Mouse (Mus musculus) spleen, embryonic (tissue): ENCODE results near the gene Adam10.

ENCODE experiments used
- CTCF ChIA-PET: fragments of 350-600 bp; sonication (Branson Sonifier 250); formaldehyde crosslinking; loops from one replicate; lab custom pipeline; 2022; lab: Charles Lee

The Adam10 gene

GRCm38 (mm10) chr9:70671772-70672579, 6.8 kb upstream of the Adam10 start:
- CTCF ChIA-PET, result interaction anchor here (0.6 kb wide), 1 partner anchor 260 kb away, joined by 22 read pairs; no protein-coding TSS in a partner anchor

DNA sequence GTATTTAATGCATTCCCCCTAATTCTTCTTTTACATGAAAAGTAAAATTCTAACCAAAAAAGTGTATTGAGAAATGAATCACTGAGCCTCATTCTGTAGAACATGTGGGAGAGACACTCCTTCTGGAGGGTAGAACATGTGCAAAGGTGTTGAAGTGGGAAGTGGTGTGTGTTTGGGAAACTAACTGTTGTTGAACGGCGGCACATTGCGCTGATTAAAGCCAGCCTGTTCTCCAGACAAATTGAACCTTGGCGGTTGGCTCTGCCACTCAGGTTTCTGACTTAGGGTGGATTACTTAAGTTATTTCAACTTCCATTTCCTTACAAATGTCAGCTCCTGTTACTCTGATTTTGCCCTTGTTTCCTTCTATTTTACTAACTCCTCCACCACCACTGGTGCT, 5.1 kb upstream of the Adam10 start:
- CTCF ChIA-PET, result no interaction called here

GRCm38 (mm10) chr9:70675117-70675516, 3.7 kb upstream of the Adam10 start:
- CTCF ChIA-PET, result no interaction called here

- CTCF ChIA-PET, result no interaction called here
These were observed 2.8 kb upstream of the Adam10 start for GRCm38 (mm10) chr9:70675961-70676360.

DNA sequence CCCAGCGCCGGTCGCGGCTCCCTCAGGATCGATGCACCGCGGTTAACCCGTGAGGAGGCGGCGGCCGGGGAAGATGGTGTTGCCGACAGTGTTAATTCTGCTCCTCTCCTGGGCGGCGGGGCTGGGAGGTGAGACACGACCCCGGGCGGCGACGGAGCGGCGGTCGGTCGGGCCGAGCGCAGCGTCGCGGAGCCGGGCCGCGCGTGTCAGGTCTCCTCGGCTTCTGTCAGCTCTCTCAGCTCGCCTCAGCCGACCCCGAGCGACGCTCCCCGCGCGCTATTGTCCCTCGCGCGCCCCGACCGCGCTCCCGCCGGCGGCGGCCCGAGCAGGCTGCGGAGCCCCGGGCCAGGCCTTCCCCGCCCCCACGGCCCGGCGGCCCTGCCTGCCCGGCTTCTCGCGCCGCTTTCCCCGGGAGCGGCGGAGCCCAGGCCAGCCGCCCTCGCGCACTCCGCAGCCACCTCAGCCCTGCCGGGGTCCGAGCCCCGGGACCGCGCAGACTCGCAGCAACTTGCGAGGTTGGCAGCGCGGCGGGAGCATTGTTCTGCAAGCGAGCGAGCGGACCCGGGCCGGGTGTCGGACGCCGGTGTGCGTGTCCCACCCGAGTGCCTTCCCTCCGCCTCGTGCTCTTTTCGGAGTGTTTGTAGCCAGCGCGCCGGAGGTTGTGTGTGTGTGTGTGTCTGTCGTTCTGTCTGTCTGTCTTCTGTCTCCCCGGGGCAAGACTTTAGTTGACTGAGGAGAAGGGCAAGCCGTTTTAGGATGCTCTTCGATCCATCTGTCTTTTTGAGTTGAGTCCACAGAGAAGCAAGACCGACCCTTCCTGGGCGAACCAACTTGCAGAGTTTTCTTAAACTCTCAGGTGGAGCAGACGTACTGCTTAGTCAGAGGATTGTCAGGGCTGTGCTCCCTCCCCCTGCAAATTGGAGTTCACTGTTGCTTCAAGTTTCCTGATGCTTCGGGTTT, 615 bp downstream of the Adam10 start:
- CTCF ChIA-PET, result no interaction called here

GRCm38 (mm10) chr9:70682202-70682601, 3.4 kb downstream of the Adam10 start:
- CTCF ChIA-PET, result no interaction called here

- CTCF ChIA-PET, result no interaction called here
These were observed 9.6 kb downstream of the Adam10 start for GRCm38 (mm10) chr9:70688301-70688968.

DNA sequence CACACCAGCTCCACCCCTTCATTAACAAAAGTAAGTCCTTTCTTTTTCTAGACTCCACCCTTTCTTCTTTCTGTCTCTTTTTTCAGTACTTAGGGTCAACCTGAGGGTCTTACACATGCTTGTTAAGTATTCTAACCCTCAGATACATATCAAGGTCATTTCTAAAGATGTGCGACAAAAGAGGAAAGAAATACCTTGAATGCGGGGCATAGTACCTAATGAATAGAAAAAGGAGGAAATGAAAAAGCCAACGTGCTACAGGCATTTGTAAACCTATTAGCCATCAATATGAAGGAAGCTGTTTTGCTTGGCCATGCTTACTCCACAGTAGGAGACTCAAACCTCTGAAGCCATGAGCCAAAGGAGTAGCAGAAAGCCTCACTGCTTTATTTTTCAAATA, 11.1 kb downstream of the Adam10 start:
- CTCF ChIA-PET, result no interaction called here

- CTCF ChIA-PET, result no interaction called here
These were observed 11.8 kb downstream of the Adam10 start for GRCm38 (mm10) chr9:70690579-70690978.

- CTCF ChIA-PET, result no interaction called here
These were observed 13.2 kb downstream of the Adam10 start for GRCm38 (mm10) chr9:70691772-70692693.

DNA sequence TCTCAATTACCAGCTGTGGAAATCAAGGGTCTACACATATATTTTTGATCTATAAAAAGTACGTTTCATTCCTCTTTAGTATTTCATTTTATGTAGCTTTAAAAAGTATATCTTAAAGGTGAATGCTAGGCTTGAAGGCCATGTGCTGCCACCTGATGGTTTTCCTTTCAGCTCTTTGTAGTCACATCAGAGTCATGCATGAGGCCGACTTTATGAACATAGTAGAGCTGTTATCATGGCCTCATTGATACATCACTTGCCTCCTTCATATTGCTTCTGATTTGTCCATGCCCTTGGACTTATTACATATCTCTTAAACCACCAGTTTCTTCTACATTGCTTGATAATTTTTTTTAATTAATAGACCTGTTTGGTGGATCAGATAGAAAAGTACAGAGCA, 16.9 kb downstream of the Adam10 start:
- CTCF ChIA-PET, result no interaction called here

DNA sequence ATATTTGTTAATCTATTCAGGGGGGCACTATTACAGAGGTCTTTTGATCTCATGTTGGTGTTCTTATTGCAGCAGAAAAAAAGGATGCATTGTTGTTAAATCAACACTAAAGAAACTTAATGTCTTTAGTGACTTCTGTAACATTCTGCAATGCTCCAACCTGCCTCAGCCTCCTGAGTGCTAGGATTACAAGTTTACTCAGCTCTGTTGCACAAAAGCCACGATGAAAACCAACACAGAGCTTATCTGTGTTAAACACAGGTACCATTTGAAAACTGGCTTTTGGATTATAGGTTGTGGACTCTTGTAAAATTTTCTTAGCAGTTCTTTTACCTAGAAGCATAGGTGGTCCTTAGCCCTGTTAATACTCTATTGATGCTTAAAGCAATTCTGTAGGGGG, 19.3 kb downstream of the Adam10 start:
- CTCF ChIA-PET, result interaction anchor here (0.6 kb wide), 1 partner anchor 168 kb away, joined by 4 read pairs; no protein-coding TSS in a partner anchor

DNA sequence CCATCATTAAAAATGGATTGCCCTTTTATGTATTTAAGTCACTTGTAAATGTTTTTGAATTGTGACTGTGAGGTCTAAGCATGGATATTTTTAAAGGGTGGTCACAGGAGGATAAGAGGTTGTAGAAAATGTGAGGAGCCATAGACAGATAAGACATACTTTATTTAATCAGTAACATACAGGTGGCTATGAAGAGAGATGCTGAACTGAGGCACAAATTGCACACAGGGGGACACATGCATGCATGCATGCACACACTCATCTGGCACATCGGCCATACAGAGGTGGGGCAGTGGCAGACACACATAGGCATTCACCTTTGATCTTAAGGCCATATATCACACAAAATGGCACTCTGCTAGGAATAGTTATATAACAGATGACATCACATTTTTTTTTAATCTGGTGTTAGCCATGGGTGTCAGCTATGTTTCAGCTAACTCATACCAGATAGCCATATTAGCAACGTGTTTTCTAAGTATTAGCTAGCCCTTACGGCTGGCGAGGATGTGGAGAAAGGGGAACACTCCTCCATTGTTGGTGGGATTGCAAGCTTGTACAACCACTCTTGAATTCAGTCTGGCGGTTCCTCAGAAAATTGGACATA, 24.9 kb downstream of the Adam10 start:
- CTCF ChIA-PET, result no interaction called here

DNA sequence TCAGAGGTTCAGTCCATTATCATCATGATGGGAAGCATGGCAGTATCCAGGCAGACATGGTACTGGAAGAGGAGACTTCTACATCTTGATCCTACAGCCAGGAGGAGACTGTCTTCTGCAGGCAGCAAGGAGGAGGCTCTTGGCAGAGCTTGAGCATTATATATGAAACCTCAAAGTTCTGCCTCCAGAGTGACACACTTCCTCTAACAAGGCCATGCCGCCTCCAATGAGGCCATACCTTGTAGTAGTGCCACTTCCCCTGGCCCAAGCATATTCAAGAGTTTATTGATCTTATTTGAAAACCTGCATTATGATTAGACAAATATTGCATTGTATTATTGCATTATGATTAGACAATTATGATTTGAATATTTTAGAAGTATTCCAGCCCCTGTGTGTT, 27.6 kb downstream of the Adam10 start:
- CTCF ChIA-PET, result no interaction called here

DNA sequence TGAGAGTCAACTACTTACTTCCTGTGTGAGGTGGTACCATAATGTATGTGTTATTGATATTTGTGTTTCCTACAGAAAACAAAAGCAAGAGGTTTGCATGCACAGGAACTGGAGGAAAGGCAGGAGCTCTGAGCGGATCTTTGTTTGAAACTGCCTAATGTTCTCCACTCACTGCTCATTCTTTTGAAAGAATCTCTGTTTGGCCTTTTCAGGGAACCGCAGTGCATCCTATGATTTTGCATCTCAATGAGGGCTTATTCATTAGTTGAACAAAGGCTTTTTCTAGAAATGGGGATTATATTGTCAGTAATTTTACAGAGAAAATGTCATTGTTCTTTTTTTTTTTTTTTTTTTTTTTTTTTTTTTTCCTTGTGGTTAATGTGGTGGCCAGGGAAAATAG, 50.7 kb downstream of the Adam10 start:
- CTCF ChIA-PET, result interaction anchor here (0.7 kb wide), 1 partner anchor 183 kb away, joined by 3 read pairs; no protein-coding TSS in a partner anchor

GRCm38 (mm10) chr9:70731079-70731478, 52.3 kb downstream of the Adam10 start:
- CTCF ChIA-PET, result no interaction called here

DNA sequence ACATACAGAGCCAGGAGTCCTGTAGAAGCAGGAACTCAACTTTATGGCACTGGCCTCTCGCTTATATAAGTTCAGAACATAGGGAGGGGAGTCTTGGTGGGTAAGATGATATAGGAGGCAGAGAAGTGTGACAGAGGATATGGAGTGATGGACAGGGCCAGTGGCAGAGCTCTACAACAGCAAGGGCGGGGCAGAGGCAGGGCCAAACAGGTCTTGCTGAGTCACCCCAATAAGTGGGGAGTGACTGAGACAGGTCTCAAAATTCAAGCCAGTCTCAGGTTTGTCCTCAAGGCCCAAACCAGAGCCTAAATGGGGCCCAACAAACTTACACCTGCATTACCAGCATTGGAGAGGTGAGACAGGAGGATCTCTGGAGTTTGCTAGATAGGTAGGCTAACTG, 54.4 kb downstream of the Adam10 start:
- CTCF ChIA-PET, result no interaction called here

GRCm38 (mm10) chr9:70739998-70740397, 61.2 kb downstream of the Adam10 start:
- CTCF ChIA-PET, result no interaction called here

- CTCF ChIA-PET, result interaction anchor here (0.6 kb wide), 1 partner anchor 861 kb away, joined by 4 read pairs; no protein-coding TSS in a partner anchor
These were observed 72.9 kb downstream of the Adam10 start for GRCm38 (mm10) chr9:70751504-70752222.
